Mouse (Mus musculus) kidney, embryonic 15.5 days (tissue): ENCODE measurements around the gene Tgm5. TPM values are rescaled to one million over a fixed set of nuclear protein-coding genes. Genes with fewer than 3 reads are reported as not detected.
"Not testable (repeated sequence)": the region's sequence is repeated elsewhere in the genome, so short reads cannot be mapped to it uniquely, and the experiment has no call there.

Source experiments
- ATAC-seq: fragments of 200-750 bp; cut with Nextera tagmentation; replicated peaks from 2 replicates; pipeline ENCODE4 v1.8.0; 2017; ENCODE audit warnings: moderate TSS enrichment; ENCODE audit not compliant: low FRiP score
- H3K27ac ChIP-seq: fragments of 300-500 bp; sonication (generic); 2 replicates; pipeline ENCODE4 v1.5.1; 2015; ENCODE audit warnings: mild to moderate bottlenecking, inconsistent platforms
- H3K27me3 ChIP-seq: fragments of 300-500 bp; sonication (generic); 2 replicates; pipeline ENCODE4 v1.6.1; 2015; ENCODE audit warnings: inconsistent platforms
- H3K36me3 ChIP-seq: fragments of 300-500 bp; sonication (generic); 2 replicates; pipeline ENCODE4 v1.6.1; 2015; ENCODE audit warnings: inconsistent platforms
- H3K4me1 ChIP-seq: fragments of 300-500 bp; sonication (generic); 2 replicates; pipeline ENCODE4 v1.6.1; 2015; ENCODE audit warnings: inconsistent platforms
- H3K4me2 ChIP-seq: fragments of 300-500 bp; sonication (generic); 2 replicates; pipeline ENCODE4 v1.6.1; 2015; ENCODE audit warnings: moderate library complexity, mild to moderate bottlenecking, inconsistent platforms
- H3K4me3 ChIP-seq: fragments of 300-500 bp; sonication (generic); replicated peaks from 2 replicates; pipeline ENCODE4 v1.5.1; 2015; ENCODE audit warnings: mild to moderate bottlenecking, inconsistent platforms
- H3K9ac ChIP-seq: fragments of 300-500 bp; sonication (generic); 2 replicates; pipeline ENCODE4 v1.6.1; 2015; ENCODE audit warnings: mild to moderate bottlenecking, inconsistent platforms
- H3K9me3 ChIP-seq: fragments of 300-500 bp; sonication (generic); replicated peaks from 2 replicates; pipeline ENCODE4 v1.6.1; 2016; ENCODE audit warnings: inconsistent platforms
- WGBS: fragments of 180-500 bp; shearing (Covaris S2); methylation state at CpG from one replicate; pipeline ENCODE4 v1.1.7; 2015; ENCODE audit warnings: mixed read lengths; 5-methylcytosine and 5-hydroxymethylcytosine counted together
- polyA plus RNA-seq: library from polyadenylated mRNA; unstranded; fragments of >200 nt; fragmentation: Nextera tagmentation; extraction: Ambion mirVana; gene quantifications from 2 replicates; pipeline ENCODE4 v1.2.1, GENCODE M21; 2015

Tgm5 gene
- polyA plus RNA-seq, 1 experiment from 2014 or later, result 7.8 TPM

- H3K36me3 ChIP-seq, H3K4me1 ChIP-seq, ATAC-seq, H3K9ac ChIP-seq, H3K9me3 ChIP-seq, H3K27me3 ChIP-seq, H3K4me3 ChIP-seq, H3K27ac ChIP-seq, H3K4me2 ChIP-seq: not testable (repeated sequence)
- 95% methylated on average over 1 of the region's 1 CpGs for WGBS
Observed at GRCm38 (mm10) chr2:121038851-121039250, 46.8 kb downstream of the Tgm5 start.

DNA sequence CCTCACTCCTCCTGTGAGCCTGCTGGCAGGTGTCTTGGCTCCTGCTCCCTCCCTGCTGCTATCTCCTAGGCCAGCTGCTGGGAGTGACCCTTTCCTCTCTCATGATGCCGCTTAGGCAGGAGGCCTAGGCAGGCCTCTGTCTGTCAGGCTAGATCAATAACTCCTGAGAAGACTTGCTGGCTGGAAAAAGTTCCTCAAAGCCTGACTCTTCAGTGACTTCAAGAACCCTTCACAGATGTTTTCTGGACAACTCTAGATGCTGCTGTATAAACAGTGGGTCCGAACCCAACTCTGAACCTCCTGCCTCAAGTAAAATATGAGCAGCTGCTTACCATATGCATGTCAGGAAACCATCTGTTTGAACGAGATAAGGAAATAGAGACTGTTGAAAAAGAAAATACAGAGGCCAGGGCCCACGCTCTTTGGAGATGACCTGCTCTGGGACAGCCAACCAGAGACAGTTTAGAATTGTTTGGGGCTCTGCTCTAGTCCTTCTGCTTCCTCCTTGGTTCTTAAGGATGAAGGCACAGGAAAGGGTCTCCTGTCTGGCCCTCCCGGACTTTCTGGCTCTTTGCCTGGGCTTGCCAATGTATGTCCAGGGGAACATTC lies 48.8 kb downstream of the Tgm5 start, which contains the start of gene Epb42:
Gene Epb42 (minus strand): TSS at position 340 of the 609 bp plus-strand sequence.
- H3K27me3 ChIP-seq, result no peaks in the 10 kb centered on the region
- no peak within 1 kb of the TSS for H3K4me3 ChIP-seq
- H3K9me3 ChIP-seq, result no peaks in the 10 kb centered on the region
- no peaks in the 10 kb centered on the region for H3K4me1 ChIP-seq
- no peaks in the 10 kb centered on the region for H3K36me3 ChIP-seq
- no peak within 1 kb of the TSS for H3K4me2 ChIP-seq
- no peak within 1 kb of the TSS for H3K27ac ChIP-seq
- ATAC-seq, result peak; percentile 89
- no peak within 1 kb of the TSS for H3K9ac ChIP-seq
- WGBS, result 52% methylated on average over 5 of the region's 5 CpGs

- 63% methylated on average over 5 of the region's 5 CpGs for WGBS
Observed at GRCm38 (mm10) chr2:121022918-121023317, 62.7 kb downstream of the Tgm5 start.

GRCm38 (mm10) chr2:121017151-121017550 lies 68.5 kb downstream of the Tgm5 start:
- H3K4me2 ChIP-seq, result no peak overlapping the region
- H3K9ac ChIP-seq, result no peak overlapping the region
- peaks cover 53% of the 10 kb centered on the region for H3K36me3 ChIP-seq
- no peak overlapping the region for H3K4me3 ChIP-seq
- no peaks in the 10 kb centered on the region for H3K9me3 ChIP-seq
- H3K4me1 ChIP-seq, result no peaks in the 10 kb centered on the region
- no peaks in the 10 kb centered on the region for H3K27me3 ChIP-seq
- H3K27ac ChIP-seq, result no peak overlapping the region
- WGBS, result 96% methylated on average over 1 of the region's 1 CpGs
- no peak for ATAC-seq

More at GRCm38 (mm10) chr2:121022918-121023317, 62.7 kb downstream of the Tgm5 start:
- no peak for ATAC-seq
- Histone ChIP-seq H3K4me1 (no peaks in the 10 kb centered on the region), H3K27me3 (peaks cover 3% of the 10 kb centered on the region; the same call in 1 of the 2 replicates), H3K9me3 (no peaks in the 10 kb centered on the region), H3K27ac (no peak overlapping the region), H3K4me3 (no peak overlapping the region), H3K36me3 (peaks cover 2% of the 10 kb centered on the region), H3K4me2 (no peak overlapping the region), H3K9ac (no peak overlapping the region)

- no peak for ATAC-seq
- peaks cover 62% of the 10 kb centered on the region for H3K36me3 ChIP-seq
- no peak overlapping the region for H3K27ac ChIP-seq
- no peak overlapping the region for H3K9ac ChIP-seq
- no peaks in the 10 kb centered on the region for H3K4me1 ChIP-seq
- 83% methylated on average over 9 of the region's 9 CpGs for WGBS
- H3K27me3 ChIP-seq, result no peaks in the 10 kb centered on the region
- no peaks in the 10 kb centered on the region for H3K9me3 ChIP-seq
- no peak overlapping the region for H3K4me3 ChIP-seq
- H3K4me2 ChIP-seq, result no peak overlapping the region
Observed at GRCm38 (mm10) chr2:121016226-121016625, 69.4 kb downstream of the Tgm5 start.

DNA sequence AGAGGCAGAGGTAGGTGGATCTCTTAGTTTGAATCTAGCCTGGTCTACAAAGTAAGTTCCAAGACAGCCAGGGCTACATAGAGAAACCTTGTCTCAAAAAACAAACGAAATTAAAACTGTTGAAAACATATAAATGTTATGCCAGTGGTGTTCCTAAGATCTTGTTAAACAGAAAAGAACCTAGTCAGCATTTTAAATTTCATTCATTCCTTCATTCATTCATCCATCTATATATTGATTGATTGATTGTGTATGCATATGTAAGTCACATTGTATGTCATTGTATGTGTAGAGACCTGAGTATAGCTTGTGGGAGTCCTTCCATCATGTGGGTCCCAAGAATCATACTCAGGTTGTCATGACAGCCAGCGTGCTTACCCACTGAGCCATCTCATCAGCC lies 70.1 kb downstream of the Tgm5 start:
- 87% methylated on average over 2 of the region's 2 CpGs for WGBS
- no peak overlapping the region for H3K4me3 ChIP-seq
- no peak overlapping the region for H3K27ac ChIP-seq
- H3K9me3 ChIP-seq, result no peaks in the 10 kb centered on the region
- no peaks in the 10 kb centered on the region for H3K4me1 ChIP-seq
- no peak overlapping the region for H3K4me2 ChIP-seq
- peaks cover 67% of the 10 kb centered on the region for H3K36me3 ChIP-seq
- ATAC-seq, result no peak
- no peaks in the 10 kb centered on the region for H3K27me3 ChIP-seq
- no peak overlapping the region for H3K9ac ChIP-seq

- no peaks in the 10 kb centered on the region for H3K9me3 ChIP-seq
- 94% methylated on average over 9 of the region's 9 CpGs for WGBS
- H3K4me1 ChIP-seq, result peaks cover 11% of the 10 kb centered on the region
- no peak overlapping the region for H3K4me3 ChIP-seq
- no peak for ATAC-seq
- H3K36me3 ChIP-seq, result peaks cover 63% of the 10 kb centered on the region
- H3K27ac ChIP-seq, result no peak overlapping the region
- no peaks in the 10 kb centered on the region for H3K27me3 ChIP-seq
- H3K9ac ChIP-seq, result no peak overlapping the region
- H3K4me2 ChIP-seq, result no peak overlapping the region
Observed at GRCm38 (mm10) chr2:121012676-121013075, 73.0 kb downstream of the Tgm5 start.

DNA sequence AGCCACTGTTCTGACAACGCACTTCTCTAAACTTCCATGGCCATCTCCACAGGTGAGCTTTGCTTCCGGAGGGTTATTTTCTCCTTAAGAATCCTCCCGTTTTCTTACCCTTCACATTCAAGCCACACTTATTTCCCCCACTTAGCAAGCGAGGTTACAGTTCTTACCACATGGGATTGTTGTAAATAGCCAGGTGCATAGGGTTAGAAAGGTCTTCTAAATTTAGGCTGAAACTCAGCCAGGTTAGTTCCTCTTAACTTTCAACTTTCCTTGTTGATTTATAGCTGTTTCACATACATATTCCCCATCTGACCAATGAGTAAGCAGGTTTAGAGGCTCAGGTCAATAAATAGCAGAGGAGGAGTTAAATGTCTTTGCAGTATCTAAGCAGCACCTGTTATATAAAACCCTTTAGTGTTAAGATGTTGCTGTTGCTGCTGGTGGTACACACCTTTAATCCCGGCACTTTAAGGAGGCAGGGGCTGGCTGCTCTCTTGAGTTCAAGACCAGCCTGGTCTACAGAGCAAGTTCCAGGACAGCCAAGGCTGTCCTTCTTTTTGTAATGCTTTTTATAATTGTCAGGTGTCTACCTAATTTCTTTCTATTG lies 76.5 kb downstream of the Tgm5 start:
- Histone ChIP-seq H3K9me3 (no peaks in the 10 kb centered on the region), H3K4me2 (peak overlapping the region; percentile 85), H3K27me3 (no peaks in the 10 kb centered on the region), H3K4me1 (peaks cover 12% of the 10 kb centered on the region), H3K9ac (peak overlapping the region; percentile 67), H3K4me3 (peak overlapping the region; percentile 91), H3K36me3 (peaks cover 30% of the 10 kb centered on the region), H3K27ac (no peak overlapping the region)
- no peak for ATAC-seq
- WGBS, result 23% methylated on average over 5 of the region's 5 CpGs

DNA sequence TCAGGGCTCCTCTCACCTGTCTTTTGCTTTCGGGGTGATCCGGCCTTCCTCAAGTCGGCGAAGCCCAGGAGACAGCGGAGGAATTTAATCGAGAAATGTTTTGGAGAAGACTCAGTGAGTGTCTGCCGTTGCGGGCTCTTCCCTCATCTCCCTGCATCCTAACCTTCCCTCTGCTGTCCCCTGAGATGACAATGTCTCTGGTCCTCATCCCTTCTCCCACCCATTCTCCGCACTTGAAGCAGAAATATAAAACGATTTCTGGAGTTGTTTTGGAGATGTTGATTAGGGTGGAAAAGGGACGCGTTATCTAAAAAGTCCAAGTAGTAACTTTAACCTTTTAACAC lies 77.0 kb downstream of the Tgm5 start:
- Histone ChIP-seq H3K9ac (peak overlapping the region; percentile 67), H3K27me3 (no peaks in the 10 kb centered on the region), H3K9me3 (no peaks in the 10 kb centered on the region), H3K4me3 (peak overlapping the region; percentile 91), H3K4me2 (peak overlapping the region; percentile 85), H3K4me1 (peaks cover 12% of the 10 kb centered on the region), H3K27ac (peak overlapping the region; percentile 56; the same call in 1 of the 2 replicates), H3K36me3 (peaks cover 26% of the 10 kb centered on the region)
- WGBS, result under 1% methylated on average over 12 of the region's 12 CpGs
- ATAC-seq, result no peak; the same call in 1 of the 2 replicates

- under 1% methylated on average over 34 of the region's 34 CpGs for WGBS
- ATAC-seq, result peak; percentile 97
- H3K27ac ChIP-seq, result peak within 1 kb of the TSS; percentile 56; the same call in 1 of the 2 replicates
- H3K4me2 ChIP-seq, result peak within 1 kb of the TSS; percentile 85
- peaks cover 23% of the 10 kb centered on the region for H3K36me3 ChIP-seq
- peak within 1 kb of the TSS; percentile 67 for H3K9ac ChIP-seq
- H3K4me1 ChIP-seq, result peaks cover 12% of the 10 kb centered on the region
- H3K27me3 ChIP-seq, result no peaks in the 10 kb centered on the region
- H3K9me3 ChIP-seq, result no peaks in the 10 kb centered on the region
- peak within 1 kb of the TSS; percentile 91 for H3K4me3 ChIP-seq
Observed at GRCm38 (mm10) chr2:121007925-121008663, 77.5 kb downstream of the Tgm5 start, which contains the start of gene Ccndbp1. Ccndbp1 (plus strand) TSS chr2:121008403.

DNA sequence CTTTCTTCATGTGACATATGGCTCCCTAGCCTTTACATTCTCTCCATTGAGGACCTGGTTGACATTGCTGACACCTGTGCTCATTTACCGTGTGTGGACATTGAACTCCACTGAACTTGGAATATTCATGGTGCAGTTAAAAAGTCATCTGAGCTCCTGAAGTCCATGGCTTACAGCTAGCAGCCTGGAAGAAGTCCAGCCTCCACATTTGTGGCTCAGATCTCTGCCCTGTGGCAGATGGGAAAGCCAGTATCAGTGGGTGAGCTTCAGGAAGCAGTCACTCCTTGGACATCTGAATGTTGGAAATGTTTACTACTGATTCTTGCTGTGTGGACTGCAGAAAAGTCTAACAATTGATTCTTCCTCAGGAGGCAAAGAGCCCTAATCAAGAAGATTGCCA lies 78.7 kb downstream of the Tgm5 start:
- H3K9ac ChIP-seq, result no peak overlapping the region
- ATAC-seq, result no peak
- 70% methylated on average over 1 of the region's 1 CpGs for WGBS

More for the DNA sequence above, 78.7 kb downstream of the Tgm5 start:
- Histone ChIP-seq H3K27ac (no peak overlapping the region), H3K36me3 (peaks cover 12% of the 10 kb centered on the region), H3K4me3 (no peak overlapping the region), H3K4me2 (no peak overlapping the region), H3K27me3 (no peaks in the 10 kb centered on the region), H3K4me1 (peaks cover 12% of the 10 kb centered on the region), H3K9me3 (no peaks in the 10 kb centered on the region)
